Mouse (Mus musculus): ENCODE measurements around the gene Gm4884. TPM values are rescaled to one million over a fixed set of nuclear protein-coding genes. Genes with fewer than 3 reads are reported as not detected.
"Not testable (repeated sequence)": the region's sequence is repeated elsewhere in the genome, so short reads cannot be mapped to it uniquely, and the experiment has no call there.

Gm4884 gene
- total RNA-seq (2012; rRNA removed): not detected in 2 replicates
- not detected for polyA plus RNA-seq (2012; ENCODE audit: insufficient read depth in 1 of 2, insufficient read length in 2 of 2, low read depth in 1 of 2, low replicate concordance in 2 of 2, missing spikeins in 1 of 2)

DNA sequence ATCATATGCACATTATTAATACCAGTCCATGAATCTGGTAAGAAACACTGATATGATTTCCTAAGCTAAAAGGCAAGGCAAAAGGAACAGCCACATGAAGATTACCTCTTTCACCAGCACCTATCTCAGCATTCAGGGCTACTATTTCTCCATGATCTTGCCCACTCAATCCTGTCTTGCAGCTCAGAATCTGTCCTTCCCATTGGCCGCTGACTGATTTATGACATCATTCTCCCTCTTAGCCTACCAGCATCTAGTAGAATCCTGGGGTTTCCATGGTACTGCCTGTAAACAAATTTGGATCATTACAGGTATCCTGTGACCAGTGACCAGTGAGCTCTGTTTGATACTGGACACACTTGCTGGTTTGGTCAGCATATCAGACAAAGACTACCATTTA is at the start of gene Gm4884:
Gm4884 (plus strand) TSS at position 301 of the 400 bp plus-strand sequence.
- DNase-seq (ENCODE audit: low read depth, low spot score); H3K9me3 ChIP-seq (replicated peaks; ENCODE audit: insufficient read depth, low read length); H3K9ac ChIP-seq (ENCODE audit: control insufficient read depth, low read depth, low read length, poor library complexity, severe bottlenecking); H3K4me3 ChIP-seq (ENCODE audit: control insufficient read depth in 1 of 2, insufficient read depth in 1 of 2, low read depth in 2 of 2, low read length in 2 of 2); H3K79me2 ChIP-seq (ENCODE audit: control insufficient read depth, insufficient read depth, low read length, poor library complexity); H3K4me1 ChIP-seq (ENCODE audit: control insufficient read depth in 1 of 2, insufficient read depth in 2 of 2, low read length in 2 of 2); H3K27me3 ChIP-seq (ENCODE audit: control insufficient read depth in 1 of 2, insufficient read depth in 2 of 2, low read length in 2 of 2); H3K36me3 ChIP-seq (ENCODE audit: control insufficient read depth in 1 of 2, insufficient read depth in 2 of 2, low read length in 2 of 2); H3K27ac ChIP-seq (ENCODE audit: control insufficient read depth, low read depth, low read length): not testable (repeated sequence)

DNA sequence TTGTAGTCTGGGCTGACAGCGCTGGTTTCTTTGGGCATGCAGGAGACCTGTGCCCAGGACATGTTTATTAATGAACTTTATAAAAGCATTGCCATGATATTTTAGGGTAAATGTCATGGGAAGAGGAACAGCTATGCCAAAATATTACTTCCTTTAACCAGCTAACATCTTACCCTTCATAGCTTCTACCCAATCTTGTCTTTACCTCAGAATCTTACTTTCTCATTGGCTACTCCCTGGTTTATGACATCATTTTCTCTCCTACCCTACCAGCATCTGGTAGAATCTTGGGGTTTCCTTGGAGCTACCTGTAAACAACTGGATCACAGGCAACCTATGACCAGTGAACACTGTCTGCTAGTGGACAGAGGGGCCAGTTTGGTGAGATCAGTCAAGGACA is 45.3 kb upstream of the Gm4884 start, which contains the start of gene 4930433I11Rik:
4930433I11Rik (plus strand) TSS at position 301 of the 400 bp plus-strand sequence.
- Histone ChIP-seq H3K9me3 (replicated peaks; ENCODE audit: insufficient read depth, low read length) (no peaks in the 10 kb centered on the region), H3K9ac (ENCODE audit: control insufficient read depth, low read depth, low read length, poor library complexity, severe bottlenecking) (no peak within 1 kb of the TSS), H3K36me3 (ENCODE audit: control insufficient read depth in 1 of 2, insufficient read depth in 2 of 2, low read length in 2 of 2) (no peaks in the 10 kb centered on the region), H3K4me1 (ENCODE audit: control insufficient read depth in 1 of 2, insufficient read depth in 2 of 2, low read length in 2 of 2) (no peaks in the 10 kb centered on the region), H3K79me2 (ENCODE audit: control insufficient read depth, insufficient read depth, low read length, poor library complexity) (no peaks in the 10 kb centered on the region), H3K27me3 (ENCODE audit: control insufficient read depth in 1 of 2, insufficient read depth in 2 of 2, low read length in 2 of 2) (no peaks in the 10 kb centered on the region), H3K4me3 (ENCODE audit: control insufficient read depth in 1 of 2, insufficient read depth in 1 of 2, low read depth in 2 of 2, low read length in 2 of 2) (no peak within 1 kb of the TSS), H3K27ac (ENCODE audit: control insufficient read depth, low read depth, low read length) (no peak within 1 kb of the TSS)
- DNase-seq (ENCODE audit: low read depth, low spot score): no peak
- TF ChIP-seq UBTF (IDR thresholded peaks at IDR 0.05; ENCODE audit: borderline replicate concordance, insufficient read depth, low read depth, low read length) (no peak), MXI1 (IDR thresholded peaks at IDR 0.05; ENCODE audit: low read depth, low read length) (no peak), JUND (IDR thresholded peaks at IDR 0.05; ENCODE audit: low read depth, low read length) (no peak), GABPA (IDR thresholded peaks at IDR 0.05; ENCODE audit: low read depth, low read length) (no peak), KAT2A (conservative IDR thresholded peaks at IDR 0.05; ENCODE audit: low read depth, low read length) (no peak), TAL1 (IDR thresholded peaks at IDR 0.05; ENCODE audit: low read length) (no peak), POLR2A (IDR thresholded peaks at IDR 0.05; ENCODE audit: control insufficient read depth in 1 of 2, insufficient read depth in 1 of 2, low read depth in 1 of 2, low read length in 2 of 2, poor library complexity in 1 of 2) (no peak)

DNA sequence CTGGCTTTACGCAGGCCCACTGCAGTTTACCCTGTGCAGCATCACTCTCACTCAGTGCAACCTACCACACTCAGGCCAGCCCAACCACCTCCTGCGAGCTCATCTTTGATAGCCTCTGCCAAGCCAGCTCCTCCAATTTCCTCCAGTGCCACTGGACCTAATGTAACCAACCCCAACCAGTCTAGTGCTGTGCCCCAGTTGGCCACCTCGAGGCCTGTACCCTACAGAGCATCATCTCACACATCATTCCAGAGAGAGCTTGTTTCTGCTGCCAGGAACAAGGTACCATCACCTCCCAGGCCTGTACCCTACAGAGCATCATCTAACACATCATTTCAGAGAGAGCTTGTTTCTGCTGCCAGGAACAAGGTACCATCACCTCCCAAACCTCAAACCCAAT is 11.5 kb downstream of the Gm4884 start:
- not testable (repeated sequence) for H3K4me3 ChIP-seq (ENCODE audit: control insufficient read depth in 1 of 2, insufficient read depth in 1 of 2, low read depth in 2 of 2, low read length in 2 of 2); H3K4me1 ChIP-seq (ENCODE audit: control insufficient read depth in 1 of 2, insufficient read depth in 2 of 2, low read length in 2 of 2); H3K9ac ChIP-seq (ENCODE audit: control insufficient read depth, low read depth, low read length, poor library complexity, severe bottlenecking); H3K36me3 ChIP-seq (ENCODE audit: control insufficient read depth in 1 of 2, insufficient read depth in 2 of 2, low read length in 2 of 2); H3K9me3 ChIP-seq (replicated peaks; ENCODE audit: insufficient read depth, low read length); H3K27me3 ChIP-seq (ENCODE audit: control insufficient read depth in 1 of 2, insufficient read depth in 2 of 2, low read length in 2 of 2); H3K27ac ChIP-seq (ENCODE audit: control insufficient read depth, low read depth, low read length); H3K79me2 ChIP-seq (ENCODE audit: control insufficient read depth, insufficient read depth, low read length, poor library complexity); DNase-seq (ENCODE audit: low read depth, low spot score)

Other genes starting within 250 kb of the Gm4884 start
- not detected in 2 replicates for gene Vstm2b, start 134.4 kb upstream of the Gm4884 start, total RNA-seq (2012; rRNA removed)
- not detected for gene Vstm2b, start 134.4 kb upstream of the Gm4884 start, polyA plus RNA-seq (2012; ENCODE audit: insufficient read depth in 1 of 2, insufficient read length in 2 of 2, low read depth in 1 of 2, low replicate concordance in 2 of 2, missing spikeins in 1 of 2)
- not detected in 2 replicates for gene 4930433I11Rik, start 45.2 kb upstream of the Gm4884 start, total RNA-seq (2012; rRNA removed)
- not detected for gene 4930433I11Rik, start 45.2 kb upstream of the Gm4884 start, polyA plus RNA-seq (2012; ENCODE audit: insufficient read depth in 1 of 2, insufficient read length in 2 of 2, low read depth in 1 of 2, low replicate concordance in 2 of 2, missing spikeins in 1 of 2)
- not detected in 2 replicates for gene Gm5592, start 121.1 kb downstream of the Gm4884 start, total RNA-seq (2012; rRNA removed)
- gene Gm5592, start 121.1 kb downstream of the Gm4884 start, polyA plus RNA-seq (2012; ENCODE audit: insufficient read depth in 1 of 2, insufficient read length in 2 of 2, low read depth in 1 of 2, low replicate concordance in 2 of 2, missing spikeins in 1 of 2): not detected

Data from MEL (cell line).